Mouse (Mus musculus): ENCODE results near the gene Maml2.
"Not testable (repeated sequence)": the region's sequence is repeated elsewhere in the genome, so short reads cannot be mapped to it uniquely, and the experiment has no call there.

Gene Maml2

GRCm38 (mm10) chr9:13699061-13699780 is 401.5 kb downstream of the Maml2 start:
- no peak for DNase-seq (ENCODE audit: extremely low read depth, insufficient read length, low spot score)

GRCm38 (mm10) chr9:13699781-13700116 is 402.0 kb downstream of the Maml2 start:
- no peak for DNase-seq (ENCODE audit: extremely low read depth, insufficient read length, low spot score)

GRCm38 (mm10) chr9:13701773-13702172 is 404.0 kb downstream of the Maml2 start:
- DNase-seq (ENCODE audit: extremely low read depth, insufficient read length, low spot score): no peak

GRCm38 (mm10) chr9:13703100-13703499 is 405.3 kb downstream of the Maml2 start:
- no peak for DNase-seq (ENCODE audit: extremely low read depth, insufficient read length, low spot score)

GRCm38 (mm10) chr9:13704917-13705316 is 407.2 kb downstream of the Maml2 start:
- DNase-seq (ENCODE audit: extremely low read depth, insufficient read length, low spot score): no peak

GRCm38 (mm10) chr9:13707066-13707555 is 409.4 kb downstream of the Maml2 start:
- DNase-seq (ENCODE audit: extremely low read depth, insufficient read length, low spot score): no peak

- no peak for DNase-seq (ENCODE audit: extremely low read depth, insufficient read length, low spot score)
Observed at GRCm38 (mm10) chr9:13709436-13709835, 411.7 kb downstream of the Maml2 start.

- not testable (repeated sequence) for DNase-seq (ENCODE audit: extremely low read depth, insufficient read length, low spot score)
Observed at GRCm38 (mm10) chr9:13715891-13716290, 418.1 kb downstream of the Maml2 start.

- DNase-seq (ENCODE audit: extremely low read depth, insufficient read length, low spot score): peak; percentile 37
Observed at GRCm38 (mm10) chr9:13716316-13717099, 418.8 kb downstream of the Maml2 start.

- DNase-seq (ENCODE audit: extremely low read depth, insufficient read length, low spot score): peak; percentile 26
Observed at GRCm38 (mm10) chr9:13748404-13748797, 450.6 kb downstream of the Maml2 start, which contains the start of gene Mtmr2. Gene Mtmr2, plus strand, starts transcription at chr9:13748410.

- peak; percentile 93 for DNase-seq (ENCODE audit: extremely low read depth, insufficient read length, low spot score)
Observed at GRCm38 (mm10) chr9:13748798-13749674, 451.3 kb downstream of the Maml2 start.

GRCm38 (mm10) chr9:13749675-13749998 is 451.9 kb downstream of the Maml2 start:
- no peak for DNase-seq (ENCODE audit: extremely low read depth, insufficient read length, low spot score)

GRCm38 (mm10) chr9:13752543-13752942 is 454.8 kb downstream of the Maml2 start:
- DNase-seq (ENCODE audit: extremely low read depth, insufficient read length, low spot score): no peak
